Mouse (Mus musculus) kidney, adult 2 months (tissue): ENCODE results near the gene Rbm39.

ENCODE experiments used
- CTCF ChIP-seq: fragments of 200-500 bp; conservative IDR thresholded peaks from 2 replicates; pipeline ENCODE4 v1.5.1; 2011; ENCODE audit warnings: low read depth, mild to moderate bottlenecking, control low read depth, low read length, moderate library complexity, mixed read lengths; ENCODE audit not compliant: insufficient read depth, insufficient read length
- POLR2A ChIP-seq: fragments of 200-500 bp; IDR thresholded peaks from one replicate; pipeline ENCODE4 v1.6.1; 2011; ENCODE audit warnings: low read depth, low read length, control low read depth

GRCm38 (mm10) chr2:156147316-156147915 is 32.6 kb downstream of the Rbm39 start:
- no peak for TF ChIP-seq POLR2A
- TF ChIP-seq CTCF, result no peak
